Mouse (Mus musculus) megakaryocyte, embryonic 14.5 days (primary cell): ENCODE data around the gene Kcnab3.

Source experiments
- FLI1 ChIP-seq: IDR thresholded peaks from 2 replicates; pipeline ENCODE4 v1.6.1; 2012; ENCODE audit warnings: low read length, inconsistent platforms, mixed read lengths
- GATA1 ChIP-seq: IDR thresholded peaks from 3 replicates; pipeline ENCODE4 v1.6.1; 2012; ENCODE audit warnings: mixed read lengths, low read length, inconsistent platforms, borderline replicate concordance

DNA sequence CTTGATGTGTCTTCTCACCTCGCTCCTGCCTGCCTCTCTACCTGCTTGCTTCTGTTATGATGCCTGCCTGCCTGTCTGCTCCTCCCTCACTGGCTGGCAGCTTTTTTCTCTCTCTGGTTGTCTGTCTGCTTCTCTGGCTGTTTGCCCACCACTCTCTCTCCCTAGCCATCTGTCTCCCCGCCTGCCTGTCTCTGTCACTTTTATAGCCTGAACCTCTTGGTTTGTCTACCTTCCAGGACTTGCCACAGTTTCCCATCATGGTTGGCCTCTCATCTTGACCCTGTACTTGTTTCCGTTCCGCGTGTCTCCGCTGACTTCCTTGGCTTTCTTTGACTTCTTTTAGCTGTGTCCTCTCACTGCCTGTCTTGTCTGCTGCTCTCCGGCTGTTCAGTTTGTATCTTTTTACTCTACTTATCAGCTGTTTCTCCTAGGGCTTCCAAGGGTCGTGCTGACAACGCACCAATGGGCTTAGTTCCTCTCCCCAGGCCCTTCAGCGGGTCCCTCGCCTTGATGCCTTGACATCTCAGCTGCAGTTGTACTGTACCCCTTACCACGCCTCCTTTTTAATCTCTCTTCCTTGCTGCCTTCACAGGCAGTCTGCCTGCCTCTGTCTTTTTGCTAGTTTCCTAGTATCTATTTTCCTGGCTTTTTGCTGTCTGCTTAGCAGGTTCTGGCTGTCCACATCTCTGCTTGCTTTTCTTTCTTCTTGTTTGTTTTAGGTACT, 46.2 kb downstream of the Kcnab3 start:
- no peak for TF ChIP-seq GATA1
- TF ChIP-seq FLI1 = no peak
